Mouse (Mus musculus) mature B cell (primary cell): Measurements from ENCODE around the gene Nid2.

Experiments
- in situ Hi-C: fragments of 300-500 bp; cut with MboI; formaldehyde crosslinking; loops from 2 replicates; pipeline ENCODE4 v1.14.3; 2019

The Nid2 gene

GRCm38 (mm10) chr14:19744876-19745275 is 6.2 kb upstream of the Nid2 start:
- in situ Hi-C loops, result no loop called here

GRCm38 (mm10) chr14:19746232-19746631 is 4.8 kb upstream of the Nid2 start:
- in situ Hi-C loops, result no loop called here

DNA sequence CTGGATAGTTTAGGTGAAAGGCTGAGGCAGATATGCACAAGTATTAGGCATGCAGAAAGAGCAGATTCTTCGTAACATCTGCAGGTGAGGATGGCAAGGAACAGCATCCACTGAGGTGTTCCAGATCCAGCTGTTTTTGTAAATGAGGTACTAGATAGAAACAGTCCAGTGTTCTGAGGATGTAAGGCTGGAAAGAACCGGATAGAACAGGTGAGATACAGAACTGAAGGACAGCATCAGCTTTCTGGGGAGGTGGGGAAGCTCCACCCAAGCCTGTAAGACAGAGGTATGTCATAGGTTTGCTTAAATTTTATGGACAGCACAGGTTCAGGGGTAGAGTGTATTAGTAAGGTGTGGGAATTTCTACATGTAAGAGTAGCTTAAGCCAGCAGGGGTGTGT is 4.3 kb upstream of the Nid2 start:
- in situ Hi-C loops, result no loop called here

DNA sequence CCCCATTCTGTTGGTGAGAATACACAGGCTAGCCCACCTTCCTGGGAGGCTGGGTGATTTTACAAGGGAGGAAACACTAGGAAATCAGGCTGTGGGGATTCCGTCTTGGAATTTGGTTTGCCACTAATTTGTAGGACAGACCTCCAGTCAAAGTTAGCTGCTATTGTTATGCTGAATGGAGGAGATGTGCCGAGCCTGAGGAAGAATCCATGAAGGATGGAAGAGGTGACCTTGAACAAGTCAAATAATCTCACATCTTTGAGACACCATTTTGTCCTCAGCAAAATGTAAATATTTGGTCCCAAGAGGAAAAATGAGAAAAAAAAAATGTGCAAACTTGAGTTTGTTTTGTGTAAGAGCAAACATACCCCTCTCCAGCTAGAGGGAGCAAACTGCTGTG is 1.3 kb upstream of the Nid2 start:
- in situ Hi-C loops, result no loop called here

DNA sequence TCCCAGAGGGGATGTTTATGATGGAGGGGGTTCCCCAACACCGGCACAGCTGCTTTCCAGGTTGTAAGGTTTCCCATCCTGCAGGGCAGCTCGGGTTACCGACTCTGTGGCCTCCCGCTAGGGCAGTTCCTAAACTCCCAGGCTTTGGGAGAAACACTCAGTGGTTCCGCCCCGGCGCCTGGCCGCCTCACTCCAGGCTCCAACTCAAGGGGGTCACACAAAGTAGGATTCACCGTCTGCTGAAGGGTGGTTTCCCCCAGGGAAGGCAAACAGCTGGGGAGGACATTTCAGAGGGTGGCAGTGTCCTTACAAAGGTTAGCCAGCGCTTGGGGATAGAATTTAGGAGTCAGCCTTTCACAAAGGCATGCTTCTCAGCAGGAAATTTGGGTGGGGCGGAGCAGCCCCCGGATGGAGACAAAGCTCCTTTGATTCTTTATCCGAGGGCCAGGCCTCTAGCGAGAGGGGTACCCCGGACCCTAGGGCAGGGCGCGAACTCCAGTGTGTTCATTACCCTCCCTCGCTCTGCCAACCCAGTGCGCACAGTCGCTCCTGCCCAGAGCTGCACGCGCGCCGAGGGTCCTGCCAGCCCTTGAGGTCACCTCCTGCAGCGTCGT is 547 bp upstream of the Nid2 start:
- in situ Hi-C loops, result no loop called here

GRCm38 (mm10) chr14:19752276-19752675 is 1.2 kb downstream of the Nid2 start:
- in situ Hi-C loops, result no loop called here

DNA sequence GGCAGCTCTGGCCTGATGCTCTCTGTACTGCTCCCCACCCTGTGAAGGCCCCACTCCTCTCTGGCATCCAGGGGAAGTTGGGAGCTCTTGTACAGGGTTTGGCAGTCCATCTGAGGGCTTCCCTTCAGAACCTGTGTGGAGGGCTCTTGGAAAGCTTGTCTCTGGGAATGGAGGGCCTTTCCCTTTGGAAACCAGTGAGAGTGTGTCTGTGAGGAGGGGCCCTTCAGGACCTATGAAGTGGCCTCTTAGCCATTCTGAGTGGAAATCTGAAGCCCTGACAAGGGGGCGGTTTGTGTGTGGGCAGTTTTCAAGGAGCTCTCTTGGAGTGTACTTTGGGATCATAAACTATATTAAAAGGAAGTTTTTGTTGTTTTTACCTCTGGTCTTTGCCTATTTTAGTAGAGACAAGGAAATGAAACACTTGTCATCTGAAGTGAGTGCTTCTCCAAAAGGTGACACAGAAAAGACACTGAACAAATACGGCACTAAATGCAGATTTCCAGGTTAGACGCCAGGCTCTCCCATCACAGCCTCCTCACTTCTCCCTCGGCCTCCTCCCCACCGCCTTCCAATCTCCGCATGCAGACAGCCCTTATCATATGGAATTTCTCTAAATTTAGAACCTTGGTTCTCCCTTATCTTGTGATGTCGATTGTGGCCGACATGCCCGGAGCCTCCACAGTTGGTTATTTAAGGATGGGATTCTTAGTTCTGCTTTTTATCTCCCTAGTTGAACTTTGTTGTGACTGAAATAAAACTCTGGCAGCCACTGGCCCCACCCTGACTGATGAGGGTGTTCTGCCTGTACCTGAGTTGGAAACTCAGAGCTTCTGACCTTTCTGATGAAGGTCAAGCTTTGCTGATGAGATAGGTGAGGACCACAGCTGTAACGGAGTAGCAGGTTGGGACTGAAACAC is 8.5 kb downstream of the Nid2 start:
- in situ Hi-C loops, result no loop called here

GRCm38 (mm10) chr14:19760721-19761120 is 9.7 kb downstream of the Nid2 start:
- in situ Hi-C loops, result no loop called here

- in situ Hi-C loops, result no loop called here
Measured at GRCm38 (mm10) chr14:19762014-19762413, 10.9 kb downstream of the Nid2 start.

- in situ Hi-C loops, result no loop called here
Measured at GRCm38 (mm10) chr14:19763527-19763926, 12.5 kb downstream of the Nid2 start.

DNA sequence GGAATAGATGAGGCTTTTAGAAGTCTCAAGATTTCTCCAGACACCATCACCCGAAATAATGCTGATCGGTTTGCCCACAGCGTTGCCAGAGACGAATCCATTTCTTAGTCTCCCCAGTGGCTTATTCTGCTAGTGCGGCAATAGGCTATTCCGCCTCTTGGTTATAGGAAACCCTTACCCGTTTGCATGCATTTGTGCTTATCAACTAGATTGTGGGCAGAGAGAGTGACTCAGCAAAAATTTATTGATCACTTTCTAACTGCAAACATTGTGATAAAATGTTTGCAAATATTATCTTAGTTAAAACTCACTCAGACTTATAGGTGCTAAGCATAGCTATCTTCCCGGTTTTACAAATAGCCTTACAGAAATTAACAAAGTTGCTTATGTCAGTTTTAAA is 13.3 kb downstream of the Nid2 start:
- in situ Hi-C loops, result no loop called here

DNA sequence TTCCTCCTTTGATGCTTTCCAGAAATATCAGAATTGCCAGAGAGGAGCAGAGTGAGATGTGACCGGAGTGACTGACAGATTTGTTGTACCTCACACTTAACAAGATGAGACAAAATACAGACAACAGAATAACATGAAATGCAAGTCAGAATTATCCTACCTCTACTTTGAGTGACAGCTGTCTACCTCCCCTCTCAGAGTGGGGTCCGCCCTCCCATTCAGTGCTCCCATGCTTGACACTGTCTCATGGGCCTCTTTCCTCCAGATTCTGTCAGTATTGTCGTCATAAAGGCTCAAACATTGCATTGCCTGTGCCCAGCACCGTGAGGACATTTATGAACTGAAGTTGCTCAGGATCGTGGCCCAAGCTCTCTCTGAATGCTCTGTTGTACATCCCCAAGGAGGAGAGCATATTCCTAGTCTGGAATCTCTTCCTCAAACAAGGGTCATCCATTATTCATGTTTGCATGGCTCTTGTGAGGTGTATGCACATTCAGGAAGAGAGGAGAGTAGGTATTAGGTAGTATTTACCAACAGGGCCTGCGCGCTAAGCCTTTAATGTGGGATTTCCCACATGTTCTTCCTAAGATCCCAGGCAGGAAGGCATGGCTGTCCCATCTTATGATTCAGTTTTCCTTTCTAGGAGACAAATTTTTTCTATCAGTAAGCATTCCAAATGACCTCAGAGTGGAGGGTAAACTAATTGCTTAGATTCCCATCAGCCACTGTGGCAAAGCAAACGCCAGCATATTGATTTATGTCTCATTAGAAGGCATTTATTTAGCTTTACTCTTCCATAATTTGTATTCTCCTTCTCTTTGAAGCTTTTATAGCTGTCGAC is 14.7 kb downstream of the Nid2 start:
- in situ Hi-C loops, result no loop called here

GRCm38 (mm10) chr14:19766380-19766649 is 15.2 kb downstream of the Nid2 start:
- in situ Hi-C loops, result no loop called here

- in situ Hi-C loops, result no loop called here
Measured at GRCm38 (mm10) chr14:19768648-19769047, 17.6 kb downstream of the Nid2 start.

- in situ Hi-C loops, result no loop called here
Measured at GRCm38 (mm10) chr14:19769441-19770200, 18.6 kb downstream of the Nid2 start.

DNA sequence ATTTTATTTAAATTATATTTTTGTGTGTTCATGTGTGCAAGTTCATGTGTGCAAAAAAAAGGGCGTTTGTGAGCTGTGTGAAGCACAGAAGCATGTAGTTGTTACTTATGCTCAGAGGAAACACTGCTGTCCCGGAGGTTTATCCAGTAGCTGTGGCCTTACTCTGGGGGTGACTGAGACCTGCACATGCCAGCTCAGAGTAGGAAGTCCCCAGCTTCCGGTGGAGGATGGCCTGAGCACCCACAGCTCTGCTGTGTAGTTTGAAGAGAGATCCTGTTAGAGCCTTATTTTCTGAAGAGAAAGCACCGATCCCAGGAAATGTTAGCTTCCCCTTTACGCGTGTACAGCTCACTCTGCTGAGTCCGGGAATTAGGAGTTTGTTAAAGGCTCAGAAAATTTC is 20.1 kb downstream of the Nid2 start:
- in situ Hi-C loops, result no loop called here

- in situ Hi-C loops, result no loop called here
Measured at GRCm38 (mm10) chr14:19774036-19774628, 23.1 kb downstream of the Nid2 start.

DNA sequence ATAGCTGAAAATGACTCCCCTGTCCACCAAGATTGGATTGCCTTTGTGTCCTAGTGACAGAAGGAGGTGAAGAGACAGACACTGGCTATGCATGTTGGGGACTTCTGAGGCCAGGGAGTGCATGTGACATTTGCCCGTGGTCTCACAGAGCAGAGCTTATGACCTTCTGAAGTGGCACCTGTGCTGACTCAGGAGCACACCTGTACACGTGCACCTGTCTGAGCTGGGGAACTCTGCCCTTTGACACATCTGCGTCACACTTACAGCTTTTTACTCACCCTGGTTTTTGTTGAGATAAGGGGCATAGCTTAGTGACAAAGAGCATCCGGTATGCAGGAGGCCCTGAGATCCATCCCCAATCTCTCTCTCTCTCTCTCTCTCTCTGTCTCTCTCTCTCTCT is 24.4 kb downstream of the Nid2 start:
- in situ Hi-C loops, result no loop called here

- in situ Hi-C loops, result no loop called here
Measured at GRCm38 (mm10) chr14:19776179-19776578, 25.1 kb downstream of the Nid2 start.

GRCm38 (mm10) chr14:19776890-19777289 is 25.8 kb downstream of the Nid2 start:
- in situ Hi-C loops, result no loop called here

DNA sequence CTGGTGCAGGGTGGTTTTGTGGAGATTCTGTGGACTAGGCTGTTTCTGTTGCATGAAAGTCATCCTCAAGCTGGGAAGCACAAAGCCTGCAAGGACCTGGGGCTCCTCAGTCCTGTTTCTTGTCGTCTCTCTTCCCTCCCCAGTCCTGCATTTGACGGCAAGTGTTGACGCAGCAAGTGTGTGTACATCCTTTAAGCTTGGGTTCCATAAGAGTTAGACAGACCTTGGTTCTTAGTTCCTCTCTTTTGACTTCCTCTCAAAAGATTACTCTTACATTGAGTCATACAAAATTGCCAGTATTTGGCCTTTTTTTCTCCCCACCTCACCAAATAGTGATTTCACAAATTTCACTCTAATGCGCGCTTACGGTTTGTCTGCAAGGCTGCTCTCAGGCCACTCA is 26.3 kb downstream of the Nid2 start:
- in situ Hi-C loops, result no loop called here

- in situ Hi-C loops, result no loop called here
Measured at GRCm38 (mm10) chr14:19777945-19778344, 26.9 kb downstream of the Nid2 start.
